Mouse (Mus musculus): Measurements from ENCODE around the gene Pdzrn4. TPM values are rescaled to one million over a fixed set of nuclear protein-coding genes. Genes with fewer than 3 reads are reported as not detected.

The Pdzrn4 gene
- polyA plus RNA-seq, 1 experiment, result not detected

GRCm38 (mm10) chr15:92739887-92740286 is 343.2 kb downstream of the Pdzrn4 start:
- Histone ChIP-seq H3K9ac (ENCODE audit: low read depth, poor library complexity, severe bottlenecking) (no peak overlapping the region), H3K36me3 (ENCODE audit: control insufficient read depth, insufficient read depth, low read length, poor library complexity, severe bottlenecking) (no peaks in the 10 kb centered on the region), H3K4me3 (ENCODE audit: low read depth, low read length) (no peak overlapping the region), H3K27ac (ENCODE audit: insufficient read depth, low read length) (no peak overlapping the region), H3K27me3 (ENCODE audit: control insufficient read depth, insufficient read depth, low read length, poor library complexity, severe bottlenecking) (no peaks in the 10 kb centered on the region), H3K4me1 (ENCODE audit: control insufficient read depth, insufficient read depth, low read length) (no peaks in the 10 kb centered on the region), H3K9me3 (replicated peaks; ENCODE audit: control insufficient read depth, insufficient read depth, low read length, poor library complexity, severe bottlenecking) (peaks cover 4% of the 10 kb centered on the region)
- TF ChIP-seq POLR2A (IDR thresholded peaks at IDR 0.05; ENCODE audit: insufficient read depth, low read length), result no peak

GRCm38 (mm10) chr15:92743624-92744023 is 346.9 kb downstream of the Pdzrn4 start:
- no peaks in the 10 kb centered on the region for H3K9me3 ChIP-seq (replicated peaks; ENCODE audit: control insufficient read depth, insufficient read depth, low read length, poor library complexity, severe bottlenecking)
- H3K27me3 ChIP-seq (ENCODE audit: control insufficient read depth, insufficient read depth, low read length, poor library complexity, severe bottlenecking), result no peaks in the 10 kb centered on the region
- H3K4me3 ChIP-seq (ENCODE audit: low read depth, low read length), result no peak overlapping the region
- no peaks in the 10 kb centered on the region for H3K4me1 ChIP-seq (ENCODE audit: control insufficient read depth, insufficient read depth, low read length)
- H3K27ac ChIP-seq (ENCODE audit: insufficient read depth, low read length), result no peak overlapping the region
- TF ChIP-seq CTCF (IDR thresholded peaks at IDR 0.05; ENCODE audit: low read depth, low read length), result no peak
- TF ChIP-seq EP300 (IDR thresholded peaks at IDR 0.05; ENCODE audit: insufficient read depth, low read depth, low read length), result no peak
- no peak for TF ChIP-seq POLR2A (IDR thresholded peaks at IDR 0.05; ENCODE audit: insufficient read depth, low read length)
- no peak overlapping the region for H3K9ac ChIP-seq (ENCODE audit: low read depth, poor library complexity, severe bottlenecking)
- H3K36me3 ChIP-seq (ENCODE audit: control insufficient read depth, insufficient read depth, low read length, poor library complexity, severe bottlenecking), result no peaks in the 10 kb centered on the region

- TF ChIP-seq EP300 (IDR thresholded peaks at IDR 0.05; ENCODE audit: insufficient read depth, low read depth, low read length), result no peak
- no peak for TF ChIP-seq CTCF (IDR thresholded peaks at IDR 0.05; ENCODE audit: low read depth, low read length)
- TF ChIP-seq POLR2A (IDR thresholded peaks at IDR 0.05; ENCODE audit: insufficient read depth, low read length), result no peak
- Histone ChIP-seq H3K36me3 (ENCODE audit: control insufficient read depth, insufficient read depth, low read length, poor library complexity, severe bottlenecking) (no peaks in the 10 kb centered on the region), H3K9me3 (replicated peaks; ENCODE audit: control insufficient read depth, insufficient read depth, low read length, poor library complexity, severe bottlenecking) (no peaks in the 10 kb centered on the region), H3K27me3 (ENCODE audit: control insufficient read depth, insufficient read depth, low read length, poor library complexity, severe bottlenecking) (no peaks in the 10 kb centered on the region), H3K27ac (ENCODE audit: insufficient read depth, low read length) (no peak overlapping the region), H3K4me3 (ENCODE audit: low read depth, low read length) (no peak overlapping the region), H3K4me1 (ENCODE audit: control insufficient read depth, insufficient read depth, low read length) (no peaks in the 10 kb centered on the region), H3K9ac (ENCODE audit: low read depth, poor library complexity, severe bottlenecking) (no peak overlapping the region)
Observed at GRCm38 (mm10) chr15:92746081-92746480, 349.4 kb downstream of the Pdzrn4 start.

- H3K36me3 ChIP-seq (ENCODE audit: control insufficient read depth, insufficient read depth, low read length, poor library complexity, severe bottlenecking), result no peaks in the 10 kb centered on the region
- no peak overlapping the region for H3K27ac ChIP-seq (ENCODE audit: insufficient read depth, low read length)
- H3K9ac ChIP-seq (ENCODE audit: low read depth, poor library complexity, severe bottlenecking), result no peak overlapping the region
- H3K4me1 ChIP-seq (ENCODE audit: control insufficient read depth, insufficient read depth, low read length), result no peaks in the 10 kb centered on the region
- H3K9me3 ChIP-seq (replicated peaks; ENCODE audit: control insufficient read depth, insufficient read depth, low read length, poor library complexity, severe bottlenecking), result no peaks in the 10 kb centered on the region
- H3K27me3 ChIP-seq (ENCODE audit: control insufficient read depth, insufficient read depth, low read length, poor library complexity, severe bottlenecking), result no peaks in the 10 kb centered on the region
- H3K4me3 ChIP-seq (ENCODE audit: low read depth, low read length), result no peak overlapping the region
- TF ChIP-seq EP300 (IDR thresholded peaks at IDR 0.05; ENCODE audit: insufficient read depth, low read depth, low read length), result no peak
- TF ChIP-seq POLR2A (IDR thresholded peaks at IDR 0.05; ENCODE audit: insufficient read depth, low read length), result no peak
- TF ChIP-seq CTCF (IDR thresholded peaks at IDR 0.05; ENCODE audit: low read depth, low read length), result no peak
Observed at GRCm38 (mm10) chr15:92752167-92752566, 355.5 kb downstream of the Pdzrn4 start.

GRCm38 (mm10) chr15:92752578-92752977 is 355.9 kb downstream of the Pdzrn4 start:
- H3K36me3 ChIP-seq (ENCODE audit: control insufficient read depth, insufficient read depth, low read length, poor library complexity, severe bottlenecking), result no peaks in the 10 kb centered on the region
- H3K27ac ChIP-seq (ENCODE audit: insufficient read depth, low read length), result no peak overlapping the region
- H3K9me3 ChIP-seq (replicated peaks; ENCODE audit: control insufficient read depth, insufficient read depth, low read length, poor library complexity, severe bottlenecking), result no peaks in the 10 kb centered on the region
- no peak overlapping the region for H3K4me3 ChIP-seq (ENCODE audit: low read depth, low read length)
- no peaks in the 10 kb centered on the region for H3K4me1 ChIP-seq (ENCODE audit: control insufficient read depth, insufficient read depth, low read length)
- no peak overlapping the region for H3K9ac ChIP-seq (ENCODE audit: low read depth, poor library complexity, severe bottlenecking)
- TF ChIP-seq CTCF (IDR thresholded peaks at IDR 0.05; ENCODE audit: low read depth, low read length) (no peak), EP300 (IDR thresholded peaks at IDR 0.05; ENCODE audit: insufficient read depth, low read depth, low read length) (no peak), POLR2A (IDR thresholded peaks at IDR 0.05; ENCODE audit: insufficient read depth, low read length) (no peak)
- H3K27me3 ChIP-seq (ENCODE audit: control insufficient read depth, insufficient read depth, low read length, poor library complexity, severe bottlenecking), result no peaks in the 10 kb centered on the region

GRCm38 (mm10) chr15:92757085-92757903 is 360.6 kb downstream of the Pdzrn4 start:
- no peaks in the 10 kb centered on the region for H3K4me1 ChIP-seq (ENCODE audit: control insufficient read depth, insufficient read depth, low read length)
- H3K27me3 ChIP-seq (ENCODE audit: control insufficient read depth, insufficient read depth, low read length, poor library complexity, severe bottlenecking), result no peaks in the 10 kb centered on the region
- no peaks in the 10 kb centered on the region for H3K9me3 ChIP-seq (replicated peaks; ENCODE audit: control insufficient read depth, insufficient read depth, low read length, poor library complexity, severe bottlenecking)
- TF ChIP-seq CTCF (IDR thresholded peaks at IDR 0.05; ENCODE audit: low read depth, low read length), result no peak
- TF ChIP-seq EP300 (IDR thresholded peaks at IDR 0.05; ENCODE audit: insufficient read depth, low read depth, low read length), result no peak
- no peak for TF ChIP-seq POLR2A (IDR thresholded peaks at IDR 0.05; ENCODE audit: insufficient read depth, low read length)
- H3K4me3 ChIP-seq (ENCODE audit: low read depth, low read length), result no peak overlapping the region
- H3K9ac ChIP-seq (ENCODE audit: low read depth, poor library complexity, severe bottlenecking), result no peak overlapping the region
- no peaks in the 10 kb centered on the region for H3K36me3 ChIP-seq (ENCODE audit: control insufficient read depth, insufficient read depth, low read length, poor library complexity, severe bottlenecking)
- H3K27ac ChIP-seq (ENCODE audit: insufficient read depth, low read length), result no peak overlapping the region
